Mouse (Mus musculus): ENCODE results near the gene Ptgr2. TPM values are rescaled to one million over a fixed set of nuclear protein-coding genes. Genes with fewer than 3 reads are reported as not detected.

Gene Ptgr2
- polyA plus RNA-seq, 1 experiment from 2014 or later, result 21.1 TPM

DNA sequence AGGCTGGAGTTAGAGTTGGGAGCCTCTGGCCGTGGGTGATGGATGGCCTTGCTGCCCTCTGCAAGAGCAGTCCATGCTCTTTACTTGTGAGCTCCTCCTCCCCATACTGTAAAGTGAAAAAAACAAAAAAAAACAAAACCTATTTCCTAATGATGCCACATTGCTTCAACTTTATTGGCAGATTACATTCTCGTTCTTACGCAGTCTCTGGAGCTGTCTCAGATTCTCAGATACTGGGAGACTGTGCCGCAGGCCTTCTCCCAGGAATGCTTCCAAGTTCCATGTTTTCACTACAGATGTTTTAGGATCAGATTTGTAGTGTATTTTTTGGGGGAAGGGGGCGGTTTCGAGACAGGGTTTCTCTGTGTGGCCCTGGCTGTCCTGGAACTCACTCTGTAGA lies 80.1 kb downstream of the Ptgr2 start:
- Histone ChIP-seq H3K27me3 (ENCODE audit: control insufficient read depth, insufficient read depth, low read length) (no peaks in the 10 kb centered on the region), H3K4me3 (ENCODE audit: low read length) (no peak overlapping the region), H3K27ac (ENCODE audit: low read depth, low read length) (no peak overlapping the region), H3K4me2 (replicated peaks; ENCODE audit: low read depth, low read length) (no peak overlapping the region), H3K9me3 (ENCODE audit: control insufficient read depth, low read length) (no peaks in the 10 kb centered on the region), H3K36me3 (ENCODE audit: control insufficient read depth, insufficient read depth, low read length) (peaks cover 24% of the 10 kb centered on the region), H3K9ac (ENCODE audit: low read depth, low read length) (no peak overlapping the region), H3K4me1 (ENCODE audit: control insufficient read depth, insufficient read depth, low read length) (peaks cover 11% of the 10 kb centered on the region)
- 89% methylated on average over 6 of the region's 6 CpGs for WGBS
- no peak for ATAC-seq (ENCODE audit: low FRiP score, low TSS enrichment)

Other genes starting within 250 kb of the Ptgr2 start
- 1.3 and 3.4 TPM in 2 replicates for gene Acot4, start 246.9 kb upstream of the Ptgr2 start, polyA plus RNA-seq (2014; fragmentation: Nextera tagmentation; extraction: Ambion mirVana)
- gene Gm49366, start 246.3 kb upstream of the Ptgr2 start, polyA plus RNA-seq (2014; fragmentation: Nextera tagmentation; extraction: Ambion mirVana), result not detected in 2 replicates
- 0.55 and 0.79 TPM in 2 replicates for gene Acot3, start 233.1 kb upstream of the Ptgr2 start, polyA plus RNA-seq (2014; fragmentation: Nextera tagmentation; extraction: Ambion mirVana)
- not detected in 2 replicates for gene Acot5, start 215.9 kb upstream of the Ptgr2 start, polyA plus RNA-seq (2014; fragmentation: Nextera tagmentation; extraction: Ambion mirVana)
- gene Acot6, start 184.6 kb upstream of the Ptgr2 start, polyA plus RNA-seq (2014; fragmentation: Nextera tagmentation; extraction: Ambion mirVana), result 1.7 and 2.0 TPM in 2 replicates
- gene Dnal1, start 170.9 kb upstream of the Ptgr2 start, polyA plus RNA-seq (2014; fragmentation: Nextera tagmentation; extraction: Ambion mirVana), result 5.1 and 5.5 TPM in 2 replicates
- 0.24 and 0.51 TPM in 2 replicates for gene Pnma1, start 136.7 kb upstream of the Ptgr2 start, polyA plus RNA-seq (2014; fragmentation: Nextera tagmentation; extraction: Ambion mirVana)
- gene Elmsan1, start 66.4 kb upstream of the Ptgr2 start, polyA plus RNA-seq (2014; fragmentation: Nextera tagmentation; extraction: Ambion mirVana), result 5.8 and 9.3 TPM in 2 replicates
- gene Zfp410, start 31.6 kb downstream of the Ptgr2 start, polyA plus RNA-seq (2014; fragmentation: Nextera tagmentation; extraction: Ambion mirVana), result 65.6 and 88.7 TPM in 2 replicates
- 51.4 and 54.7 TPM in 2 replicates for gene Coq6, start 76.4 kb downstream of the Ptgr2 start, polyA plus RNA-seq (2014; fragmentation: Nextera tagmentation; extraction: Ambion mirVana)
- gene Fam161b, start 76.6 kb downstream of the Ptgr2 start, polyA plus RNA-seq (2014; fragmentation: Nextera tagmentation; extraction: Ambion mirVana), result 2.9 and 3.7 TPM in 2 replicates
- 8.3 and 19.6 TPM in 2 replicates for gene Entpd5, start 123.8 kb downstream of the Ptgr2 start, polyA plus RNA-seq (2014; fragmentation: Nextera tagmentation; extraction: Ambion mirVana)
- gene Bbof1, start 123.8 kb downstream of the Ptgr2 start, polyA plus RNA-seq (2014; fragmentation: Nextera tagmentation; extraction: Ambion mirVana), result 1.1 and 1.9 TPM in 2 replicates
- 22.1 and 27.2 TPM in 2 replicates for gene Rnf113a2, start 132.0 kb downstream of the Ptgr2 start, polyA plus RNA-seq (2014; fragmentation: Nextera tagmentation; extraction: Ambion mirVana)
- 25.0 and 50.2 TPM in 2 replicates for gene Aldh6a1, start 165.8 kb downstream of the Ptgr2 start, polyA plus RNA-seq (2014; fragmentation: Nextera tagmentation; extraction: Ambion mirVana)
- 21.0 and 23.2 TPM in 2 replicates for gene Lin52, start 166.2 kb downstream of the Ptgr2 start, polyA plus RNA-seq (2014; fragmentation: Nextera tagmentation; extraction: Ambion mirVana)